Mouse (Mus musculus): Measurements from ENCODE around the gene Nr0b1.

Nr0b1 gene

GRCm38 (mm10) chrX:86191614-86192419 lies at the start of gene Nr0b1:
TSS of gene Nr0b1 (plus strand) at chrX:86191764.
- no peak for DNase-seq (ENCODE audit: extremely low read depth, low read depth)

GRCm38 (mm10) chrX:86187250-86187649 lies 4.3 kb upstream of the Nr0b1 start:
- DNase-seq (ENCODE audit: extremely low read depth, low read depth) = no peak

GRCm38 (mm10) chrX:86192420-86192994 lies 943 bp downstream of the Nr0b1 start:
- DNase-seq (ENCODE audit: extremely low read depth, low read depth) = no peak

GRCm38 (mm10) chrX:86193386-86193785 lies 1.8 kb downstream of the Nr0b1 start:
- DNase-seq (ENCODE audit: extremely low read depth, low read depth) = no peak

DNA sequence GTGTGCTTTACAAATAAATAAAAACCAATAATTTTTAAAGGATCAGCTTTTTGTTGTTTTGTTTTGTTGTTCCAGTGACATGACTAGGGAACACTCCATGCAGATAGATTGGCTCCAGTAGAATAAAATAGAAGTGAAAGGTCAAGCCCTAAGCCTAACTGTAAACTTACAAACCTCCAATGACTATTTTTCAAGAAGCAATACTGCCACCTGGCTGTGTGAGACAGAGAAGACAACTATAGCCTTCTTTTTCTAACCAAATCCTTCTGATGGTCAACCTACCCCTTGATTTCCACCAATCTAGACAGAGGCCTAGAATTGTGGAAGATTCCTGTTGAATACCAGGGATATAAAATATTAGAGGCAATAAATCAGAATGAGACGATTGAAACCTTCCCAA lies 45.7 kb downstream of the Nr0b1 start:
- no peak for DNase-seq (ENCODE audit: extremely low read depth, low read depth)
